Mouse (Mus musculus) heart, adult 2 months (tissue): ENCODE measurements around the gene Gfpt2. TPM values are rescaled to one million over a fixed set of nuclear protein-coding genes. Genes with fewer than 3 reads are reported as not detected.

Experiments used
- DNase-seq, 2 experiments: peaks; one replicate each; pipeline ENCODE4 v3.0.0; 2021
- H3K27ac ChIP-seq: fragments of 200-600 bp; 2 replicates; pipeline ENCODE4 v1.8.1; 2022
- H3K27me3 ChIP-seq: fragments of 200-500 bp; 2 replicates; pipeline ENCODE4 v1.6.1; 2012; ENCODE audit warnings: mild to moderate bottlenecking, low read length, inconsistent platforms, mixed read lengths; ENCODE audit not compliant: control insufficient read depth, insufficient read depth
- H3K36me3 ChIP-seq: fragments of 200-500 bp; 2 replicates; pipeline ENCODE4 v1.6.1; 2012; ENCODE audit warnings: low read length, inconsistent platforms; ENCODE audit not compliant: control insufficient read depth, insufficient read depth
- H3K4me1 ChIP-seq: fragments of 200-500 bp; 2 replicates; pipeline ENCODE4 v1.6.1; 2011; ENCODE audit warnings: low read length; ENCODE audit not compliant: control insufficient read depth, insufficient read depth
- H3K4me3 ChIP-seq: fragments of 200-600 bp; 2 replicates; pipeline ENCODE4 v1.8.1; 2022
- H3K79me2 ChIP-seq: fragments of 200-500 bp; replicated peaks from 2 replicates; pipeline ENCODE4 v1.6.1; 2012; ENCODE audit warnings: mild to moderate bottlenecking, inconsistent platforms, low read length, moderate library complexity, mixed read lengths; ENCODE audit not compliant: control insufficient read depth, insufficient read depth
- H3K9ac ChIP-seq: fragments of 200-500 bp; 2 replicates; pipeline ENCODE4 v1.6.1; 2012; ENCODE audit warnings: low read depth, mild to moderate bottlenecking, control low read depth, inconsistent platforms, low read length, mixed read lengths
- CTCF ChIP-seq: fragments of 200-600 bp; IDR thresholded peaks from 2 replicates; pipeline ENCODE4 v1.8.1; 2022; ENCODE audit warnings: antibody characterized with exemption, mild to moderate bottlenecking, moderate library complexity
- EP300 ChIP-seq: fragments of 200-500 bp; IDR thresholded peaks from 2 replicates; pipeline ENCODE4 v1.6.1; 2011; ENCODE audit warnings: low read depth, low read length, control low read depth; ENCODE audit not compliant: insufficient read depth
- POLR2A ChIP-seq: fragments of 200-500 bp; IDR thresholded peaks from 2 replicates; pipeline ENCODE4 v1.6.1; 2011; ENCODE audit warnings: mild to moderate bottlenecking, low read depth, low read length, control low read depth; ENCODE audit not compliant: insufficient read depth
- WGBS: fragments of 180-500 bp; shearing (Covaris S2); methylation state at CpG from one replicate; pipeline ENCODE4 v1.1.7; 2018; 5-methylcytosine and 5-hydroxymethylcytosine counted together
- intact Hi-C: fragments of 180-260 bp; cut with DNase I; formaldehyde crosslinking; loops from one replicate; pipeline ENCODE4 v1.15.1; 2025
- microRNA-seq, 2 experiments: library from miRNA; unstranded; fragments of <30 nt; microRNA quantifications; one replicate each; pipeline ENCODE4 v1.2.0; 2021
- polyA plus RNA-seq: library from polyadenylated mRNA; depleted of rRNA; stranded (reverse); fragments of >200 nt; gene quantifications from 2 replicates; pipeline ENCODE4 v1.2.3, GENCODE M21; 2012; rRNA removed
- total RNA-seq, 2 experiments: library from RNA; stranded (reverse); gene quantifications; 2 replicates each; pipeline ENCODE4 v1.2.3; 2021

The Gfpt2 gene
- total and polyA plus RNA-seq, 3 experiments: 11.8 to 14.0 (median 13.8) TPM

DNA sequence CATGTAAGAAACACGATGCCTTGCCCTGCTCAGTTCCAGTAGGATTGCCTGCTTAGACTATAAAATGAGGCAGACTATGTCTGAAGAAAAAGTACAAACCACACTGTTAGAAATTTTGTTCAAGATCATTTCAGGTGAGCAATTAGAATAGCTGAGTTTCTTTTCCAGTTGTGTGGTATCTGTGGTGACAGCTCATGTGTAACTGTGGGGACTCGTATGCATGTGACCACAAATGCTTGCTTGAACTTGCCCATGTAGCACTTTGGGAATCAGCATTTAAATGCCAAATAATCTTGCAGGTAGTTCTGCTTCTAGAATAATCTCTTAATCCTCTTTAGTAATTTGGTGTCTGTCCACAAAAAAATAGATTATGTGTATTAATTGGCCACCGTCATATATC is 89.4 kb downstream of the Gfpt2 start:
- intact Hi-C loops: no loop called here

More for the DNA sequence above, 89.4 kb downstream of the Gfpt2 start:
- H3K36me3 ChIP-seq: no peaks in the 10 kb centered on the region; the same call in 1 of the 2 replicates
- H3K9ac ChIP-seq: no peak overlapping the region
- H3K4me1 ChIP-seq: no peaks in the 10 kb centered on the region
- H3K27ac ChIP-seq: no peak overlapping the region
- TF ChIP-seq CTCF: no peak
- no peak for TF ChIP-seq POLR2A
- TF ChIP-seq EP300: no peak
- no peak overlapping the region for H3K4me3 ChIP-seq
- H3K79me2 ChIP-seq: no peaks in the 10 kb centered on the region
- WGBS: 93% methylated on average over 3 of the region's 3 CpGs
- H3K27me3 ChIP-seq: no peaks in the 10 kb centered on the region
- no peak for DNase-seq

Small RNA genes lying within 50 kb of the gene (microRNA-seq; reads per million reads assigned to microRNA genes)
- 0 reads per million in 2 experiments for gene Gm23813

Other genes with a start within 250 kb of the Gfpt2 start
- gene Olfr1380, start 237.3 kb upstream of the Gfpt2 start, total RNA-seq: not detected
- not detected in 2 replicates for gene Olfr1380, start 237.3 kb upstream of the Gfpt2 start, polyA plus RNA-seq
- 10 to 100 TPM; 11.8 to 12.2 TPM for gene Flt4, start 184.9 kb upstream of the Gfpt2 start, total RNA-seq
- gene Flt4, start 184.9 kb upstream of the Gfpt2 start, polyA plus RNA-seq: 9.3 and 12.7 TPM in 2 replicates
- gene Scgb3a1, start 130.6 kb upstream of the Gfpt2 start, total RNA-seq: under 1 TPM; 0.52 to 0.86 TPM
- 1.6 and 709 TPM in 2 replicates for gene Scgb3a1, start 130.6 kb upstream of the Gfpt2 start, polyA plus RNA-seq
- gene Cnot6, start 81.5 kb upstream of the Gfpt2 start, total RNA-seq: 10 to 100 TPM; 19.3 to 23.4 TPM
- gene Cnot6, start 81.5 kb upstream of the Gfpt2 start, polyA plus RNA-seq: 6.3 and 12.7 TPM in 2 replicates
- gene Mapk9, start 52.6 kb downstream of the Gfpt2 start, total RNA-seq: 10 to 100 TPM; 39.3 to 40.8 TPM
- 17.3 and 32.5 TPM in 2 replicates for gene Mapk9, start 52.6 kb downstream of the Gfpt2 start, polyA plus RNA-seq
- under 1 TPM; 0.42 to 0.57 TPM for gene Rasgef1c, start 107.7 kb downstream of the Gfpt2 start, total RNA-seq
- 0.53 and 0.67 TPM in 2 replicates for gene Rasgef1c, start 107.7 kb downstream of the Gfpt2 start, polyA plus RNA-seq
- gene Rnf130, start 231.2 kb downstream of the Gfpt2 start, total RNA-seq: 10 to 100 TPM; 49.5 to 53.2 TPM
- gene Rnf130, start 231.2 kb downstream of the Gfpt2 start, polyA plus RNA-seq: 26.6 and 31.8 TPM in 2 replicates